Mouse (Mus musculus) lung, postnatal 0 days (tissue): ENCODE data around the gene Axin1.

ENCODE experiments used
- CTCF ChIP-seq: IDR thresholded peaks from 2 replicates; pipeline ENCODE4 v1.5.1; 2016; ENCODE audit warnings: antibody characterized with exemption, mild to moderate bottlenecking
- EP300 ChIP-seq: IDR thresholded peaks from 2 replicates; pipeline ENCODE4 v1.6.1; 2016; ENCODE audit warnings: antibody characterized with exemption, mild to moderate bottlenecking, control low read depth

DNA sequence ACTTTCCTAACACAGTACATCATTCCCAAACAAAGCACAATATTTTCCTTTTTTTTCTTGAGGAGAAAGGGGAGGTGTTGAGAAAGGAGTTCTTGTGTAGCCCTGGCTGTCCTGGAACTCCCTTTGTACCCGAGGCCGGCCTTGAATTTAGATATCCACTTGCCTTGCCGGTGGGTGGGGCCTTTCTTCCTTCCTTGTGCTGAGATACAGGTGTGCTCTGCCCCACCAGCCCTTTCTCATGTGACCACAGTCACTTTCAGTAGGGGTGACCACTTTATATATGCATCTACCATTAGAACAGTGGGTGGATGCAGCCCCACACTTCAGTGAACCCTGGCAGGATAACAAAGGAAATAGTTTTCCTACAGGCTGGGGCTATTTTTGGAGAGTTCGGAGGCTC lies 26.8 kb upstream of the Axin1 start:
- no peak for TF ChIP-seq EP300
- TF ChIP-seq CTCF = no peak
